Comparison of ENCODE assay signal across 7 mouse cellular contexts in the genomic region with DNA sequence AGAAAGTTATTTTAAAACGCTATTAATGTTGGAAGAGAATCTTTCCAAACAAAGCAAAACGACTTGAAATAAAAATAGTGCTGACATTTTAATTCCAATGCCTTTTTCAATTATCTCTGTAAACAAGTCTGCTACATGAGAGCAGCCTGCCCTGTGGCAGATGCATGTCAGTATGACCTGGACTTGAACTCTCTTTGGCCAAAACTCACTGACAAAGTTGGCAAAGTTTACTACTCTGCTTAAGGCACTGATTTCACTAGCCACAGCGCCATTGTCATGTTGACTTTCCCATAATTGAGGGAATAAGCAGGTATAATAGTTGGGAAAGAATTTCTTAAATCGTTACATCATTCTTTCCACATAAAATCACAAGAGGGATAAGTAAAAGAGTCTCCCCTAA.
"Had no signal": no experiment of that assay in that cellular context is flagged by ENCODE, and none has a peak within 500 bp of the region (broad histone marks: within the 10 kb centered on the region; RNA-seq: fewer than 3 reads in every experiment).

No protein-coding gene starts in this region.

- DNase-seq: kidney, adult 2 months; kidney, postnatal 10 days; left cerebral cortex, postnatal 4 days; lung, postnatal 4 days; midbrain, embryonic 14.5 days; right cerebral cortex, adult 18-20 months; thymus, postnatal 25 days had no signal
